Mouse (Mus musculus): ENCODE measurements around the gene Pcdh9.

The Pcdh9 gene

DNA sequence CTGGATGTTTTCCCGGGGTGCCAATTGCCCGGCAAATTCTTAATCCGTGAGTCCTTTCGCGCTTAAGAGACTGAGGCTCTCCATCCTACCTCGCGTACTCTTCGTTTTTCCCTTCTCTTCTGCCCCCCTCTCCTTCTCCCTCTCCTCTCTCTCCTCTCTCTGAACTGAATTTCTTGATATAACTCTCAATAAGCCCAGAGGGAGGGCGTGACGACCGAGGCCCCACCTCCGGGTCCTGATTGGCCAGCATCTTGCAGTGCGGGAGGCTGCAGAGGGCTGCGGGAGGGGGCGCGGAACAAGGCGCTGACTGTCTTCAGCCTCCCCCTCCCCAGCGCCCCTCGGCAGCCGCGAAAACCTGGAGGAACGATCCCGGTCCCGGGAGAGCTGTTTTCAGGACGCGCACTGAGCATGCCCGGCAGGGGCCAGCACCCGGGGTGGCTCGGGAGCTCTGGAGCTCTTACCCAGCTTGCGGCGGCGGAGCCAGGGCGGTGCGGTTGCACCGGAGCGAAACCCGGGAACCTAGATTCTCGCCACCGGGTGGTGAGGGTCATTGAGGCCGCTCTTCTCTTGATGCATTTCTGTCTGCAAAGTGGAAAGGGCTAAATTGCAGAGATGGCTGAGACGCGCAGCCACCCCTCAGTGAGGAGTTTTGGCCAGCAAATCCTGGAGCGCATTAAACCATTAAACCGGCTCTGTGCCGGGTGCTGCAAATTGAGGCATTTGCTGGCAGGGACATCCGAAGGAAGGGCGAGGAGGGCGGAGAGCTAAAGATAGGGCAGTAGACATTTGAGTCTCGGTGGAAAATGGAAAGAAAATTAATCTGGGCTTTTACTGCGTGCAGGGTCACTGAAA lies at the start of gene Pcdh9:
Gene Pcdh9 (minus strand): TSS at position 161 of the 852 bp plus-strand sequence.
- DNase-seq (ENCODE audit: low spot score): no peak

DNA sequence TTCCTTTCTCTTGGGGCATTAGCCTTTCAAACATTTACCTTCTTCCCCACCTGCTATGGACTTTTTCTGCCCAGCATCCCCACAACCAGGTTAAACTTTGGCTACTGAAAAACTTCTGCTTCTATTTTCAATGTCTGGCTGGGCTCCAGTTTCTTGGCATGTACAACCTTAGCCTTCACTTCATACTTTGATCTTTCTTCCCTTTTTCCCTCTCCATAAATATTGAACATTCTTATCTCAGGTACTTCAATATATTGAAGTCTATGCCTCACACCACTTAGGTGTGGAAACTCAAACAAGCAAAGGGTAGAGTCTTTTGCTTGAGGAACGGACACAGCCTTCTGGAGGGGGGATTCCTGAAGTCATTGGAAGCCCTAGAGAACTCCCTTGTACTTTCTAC lies 16.4 kb upstream of the Pcdh9 start:
- no peak for DNase-seq (ENCODE audit: low spot score)

DNA sequence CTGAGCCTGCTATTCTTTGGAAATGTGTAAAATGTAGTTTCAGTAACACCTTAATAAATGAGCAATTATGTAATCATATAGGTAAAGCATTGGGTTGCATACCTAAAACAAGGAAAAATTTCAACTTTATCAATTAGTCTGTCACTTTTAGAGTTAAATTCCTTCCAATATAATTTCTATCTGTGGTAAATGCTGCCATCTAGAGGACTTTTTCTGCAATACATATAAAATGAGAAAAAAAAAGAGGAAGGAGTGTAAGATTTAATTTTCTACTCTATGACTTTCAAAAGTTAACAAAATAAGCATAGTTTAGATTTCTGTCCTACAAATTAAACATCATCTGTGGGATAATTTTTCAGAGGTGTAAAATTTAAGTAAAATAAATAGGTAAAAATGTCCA lies 8.1 kb upstream of the Pcdh9 start:
- no peak for DNase-seq (ENCODE audit: low spot score)

DNA sequence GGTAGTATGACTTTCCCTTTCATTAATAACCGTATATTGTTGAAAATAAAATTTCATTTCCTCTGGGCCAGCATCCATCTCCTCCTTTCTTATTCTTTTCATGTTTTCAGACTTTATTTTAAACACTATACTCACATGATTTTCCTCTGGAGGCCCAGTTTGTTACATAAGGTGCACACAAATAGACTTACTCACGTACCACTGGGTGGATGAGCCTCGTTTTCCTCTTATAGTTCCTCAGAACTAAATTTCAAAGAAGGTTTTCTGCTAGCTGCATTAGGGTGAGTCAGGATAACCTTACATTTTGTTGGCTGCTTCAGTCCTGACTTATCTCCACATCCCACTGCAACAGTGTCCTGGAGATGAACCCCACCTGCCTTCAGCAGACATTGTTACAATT lies 4.7 kb upstream of the Pcdh9 start:
- DNase-seq (ENCODE audit: low spot score): no peak

DNA sequence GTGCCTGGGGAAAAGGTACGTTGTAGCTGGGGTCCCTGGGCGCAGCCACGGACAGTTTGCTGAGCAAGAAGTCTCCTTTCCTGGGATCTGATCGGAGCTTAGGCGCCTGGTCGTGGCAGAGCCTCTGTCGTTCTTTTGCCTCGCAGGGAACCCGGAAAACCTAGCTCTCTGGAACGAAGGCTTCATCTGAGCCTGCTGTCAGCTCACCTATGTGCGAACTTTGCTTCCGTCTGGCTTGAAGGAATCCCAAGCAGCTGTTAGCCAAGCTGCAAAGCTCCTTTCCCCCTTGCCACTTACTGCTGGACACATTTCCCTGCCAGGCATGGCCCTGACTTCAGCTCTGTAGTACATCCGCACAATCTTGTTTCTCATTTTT lies 880 bp upstream of the Pcdh9 start:
- no peak for DNase-seq (ENCODE audit: low spot score)

DNA sequence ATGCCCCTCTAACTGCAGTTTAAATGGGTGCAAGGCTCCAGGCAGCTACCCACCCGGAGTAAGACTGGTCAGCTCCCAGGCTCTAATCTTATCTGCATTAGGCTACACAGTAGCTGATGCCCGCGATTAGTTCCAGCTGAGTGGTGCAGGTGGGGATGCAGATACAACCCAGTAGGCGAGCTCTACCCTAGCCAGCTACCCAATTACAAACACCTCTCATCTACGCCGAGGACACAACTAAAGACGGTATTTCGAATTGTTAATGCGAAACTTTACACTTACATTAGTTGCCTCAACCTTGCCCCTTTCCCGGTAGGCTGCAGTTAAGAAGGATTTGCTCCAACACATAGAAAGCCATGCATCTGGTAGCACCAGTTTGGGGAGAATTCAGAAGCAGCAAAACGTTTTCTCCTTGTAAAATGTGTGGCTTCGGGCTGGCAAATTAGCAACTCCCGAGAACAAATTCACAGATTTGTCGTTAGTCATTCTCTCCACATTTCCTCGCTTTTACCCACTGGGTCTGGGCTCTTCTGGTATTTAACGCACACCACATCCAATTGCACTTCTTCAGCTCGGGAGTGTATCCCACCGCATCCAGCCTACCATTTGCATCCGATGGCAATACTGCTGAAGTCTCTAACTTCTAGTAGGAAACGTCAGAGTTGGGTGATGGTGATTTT lies 500 bp downstream of the Pcdh9 start:
- DNase-seq (ENCODE audit: low spot score): no peak

DNA sequence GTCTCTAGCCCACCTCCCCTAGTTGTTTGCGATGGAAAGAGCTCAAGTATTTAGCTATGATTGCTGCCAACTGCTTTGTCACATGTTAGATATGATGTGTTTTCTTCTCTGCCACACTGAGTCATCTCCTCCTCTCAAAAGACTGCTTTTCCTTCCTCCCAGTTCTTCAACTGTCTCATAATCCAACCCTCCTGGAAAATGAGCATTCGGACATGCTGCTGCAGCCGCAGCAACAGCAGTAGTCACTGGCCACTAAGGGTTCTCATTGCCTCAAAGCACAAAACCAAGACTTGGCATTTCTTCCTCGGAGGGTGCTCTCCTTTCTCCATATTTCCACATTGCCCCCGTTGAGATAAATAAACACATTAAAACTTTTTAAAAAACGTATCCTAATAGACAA lies 1.2 kb downstream of the Pcdh9 start:
- no peak for DNase-seq (ENCODE audit: low spot score)

DNA sequence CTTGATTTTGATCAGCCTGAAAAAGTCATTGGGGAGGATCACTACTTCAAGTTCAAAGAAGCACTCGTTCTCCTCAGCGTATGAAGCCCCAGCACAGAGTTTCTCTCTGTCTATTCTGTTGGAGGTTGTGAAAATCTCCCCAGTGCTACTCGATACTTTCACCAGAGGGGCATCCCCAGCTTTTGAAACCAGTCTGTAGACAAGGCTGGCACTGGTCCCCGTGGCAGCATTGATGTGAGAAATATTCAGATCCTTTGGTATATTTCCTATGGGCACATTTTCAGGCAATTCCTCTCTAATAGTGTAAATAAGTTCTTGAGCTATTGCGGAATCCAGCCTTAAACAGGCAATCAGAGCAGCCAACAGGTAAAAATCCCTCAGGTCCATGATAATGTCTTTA lies 2.1 kb downstream of the Pcdh9 start:
- DNase-seq (ENCODE audit: low spot score): no peak

DNA sequence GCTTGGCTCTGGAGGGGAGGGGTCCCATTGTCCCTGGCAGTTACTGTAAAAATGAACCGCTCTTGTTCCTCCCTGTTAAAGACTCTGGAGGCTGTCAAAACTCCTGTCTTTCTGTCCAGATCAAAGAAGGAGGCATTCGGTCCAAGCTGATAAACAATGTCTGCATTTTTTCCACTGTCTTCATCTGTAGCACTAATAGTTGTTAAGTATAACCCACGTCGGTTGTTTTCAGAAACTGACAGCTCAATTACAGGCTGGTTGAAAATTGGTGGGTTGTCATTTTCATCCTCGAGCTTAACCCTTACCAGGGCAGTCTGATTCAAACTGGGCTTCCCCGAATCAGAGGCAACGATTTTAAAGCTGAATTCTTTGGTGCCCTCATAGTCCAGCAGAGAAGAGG lies 3.4 kb downstream of the Pcdh9 start:
- DNase-seq (ENCODE audit: low spot score): no peak

DNA sequence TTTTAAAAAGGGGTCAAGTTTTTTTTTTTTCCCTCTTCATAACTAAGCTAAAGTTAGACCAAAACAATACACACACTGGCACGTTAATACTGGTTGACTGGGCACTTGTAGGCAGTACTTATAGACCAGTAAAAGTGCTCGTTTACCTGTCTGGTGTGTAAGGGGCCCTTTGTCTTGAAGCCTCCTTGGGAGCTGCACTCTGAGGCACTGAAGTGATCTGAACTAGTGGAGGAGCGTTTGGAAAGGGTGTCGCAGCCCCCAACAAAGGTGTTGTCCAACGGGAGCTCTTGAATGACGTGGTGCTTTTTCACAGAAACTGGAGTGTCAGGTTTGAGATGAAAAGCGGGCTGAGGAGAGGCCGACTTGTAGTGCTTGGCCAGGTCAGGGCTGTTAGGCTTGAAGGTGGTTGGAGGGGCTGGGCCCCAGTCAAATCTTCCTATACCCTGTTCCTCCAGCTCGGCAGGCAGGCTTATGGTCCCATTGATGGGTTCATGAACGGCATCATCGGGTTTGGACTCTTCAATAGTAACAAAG lies 4.9 kb downstream of the Pcdh9 start:
- DNase-seq (ENCODE audit: low spot score): no peak

DNA sequence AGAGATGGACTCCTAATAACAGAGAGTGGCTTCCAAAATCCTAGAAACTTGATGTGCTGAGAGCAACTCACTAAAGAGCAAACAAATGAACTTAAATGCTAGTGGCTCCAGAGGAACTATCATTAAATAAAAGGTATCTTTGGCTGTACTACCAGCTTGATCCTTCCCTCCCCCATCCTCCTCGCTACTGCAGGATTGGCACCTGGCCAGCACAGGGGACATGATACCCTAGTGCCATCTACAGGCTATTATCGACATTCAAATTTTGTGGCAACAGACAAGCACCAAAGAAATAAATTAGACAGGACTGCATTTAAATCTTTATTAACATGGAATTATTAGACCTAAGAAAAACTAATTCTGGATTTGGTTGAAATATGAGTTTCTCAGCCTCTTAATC lies 6.0 kb downstream of the Pcdh9 start:
- DNase-seq (ENCODE audit: low spot score): no peak

DNA sequence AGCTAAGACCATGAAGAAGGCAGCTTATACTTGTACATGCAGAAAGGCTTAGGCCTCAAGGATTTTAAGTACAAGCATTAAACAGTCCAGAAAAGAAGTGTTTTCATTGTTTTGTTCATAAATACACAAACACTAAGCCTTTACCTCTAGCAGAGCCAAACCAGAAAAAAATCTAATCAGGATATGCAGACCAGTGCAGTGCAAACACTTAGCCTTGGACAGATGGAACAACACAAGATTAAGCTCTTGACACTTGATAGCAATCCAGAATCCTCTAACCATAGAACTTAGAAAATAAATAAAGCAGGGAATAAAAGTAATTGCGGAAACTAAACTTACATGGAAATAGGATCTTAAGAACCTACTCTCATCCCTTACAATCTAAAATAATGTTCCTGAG lies 10.4 kb downstream of the Pcdh9 start:
- no peak for DNase-seq (ENCODE audit: low spot score)

DNA sequence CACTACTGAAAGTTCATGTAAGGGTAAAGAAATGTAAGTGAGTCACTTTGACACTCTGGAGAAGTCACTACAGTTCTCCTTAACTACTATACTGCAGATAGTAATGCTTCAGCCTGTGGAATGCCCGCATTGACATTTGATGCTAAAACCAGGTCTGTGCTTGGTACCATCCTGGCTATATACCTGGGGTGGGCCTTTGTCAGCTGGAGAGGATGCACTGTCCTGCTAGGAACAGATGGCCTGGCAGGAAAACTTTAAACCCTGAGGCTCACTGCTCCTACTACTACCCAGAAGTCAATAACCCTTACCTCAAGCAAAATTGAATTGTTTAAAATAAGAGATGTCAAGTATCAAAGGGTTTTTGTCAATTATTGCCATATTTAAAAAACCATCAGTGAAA lies 14.5 kb downstream of the Pcdh9 start:
- DNase-seq (ENCODE audit: low spot score): no peak

DNA sequence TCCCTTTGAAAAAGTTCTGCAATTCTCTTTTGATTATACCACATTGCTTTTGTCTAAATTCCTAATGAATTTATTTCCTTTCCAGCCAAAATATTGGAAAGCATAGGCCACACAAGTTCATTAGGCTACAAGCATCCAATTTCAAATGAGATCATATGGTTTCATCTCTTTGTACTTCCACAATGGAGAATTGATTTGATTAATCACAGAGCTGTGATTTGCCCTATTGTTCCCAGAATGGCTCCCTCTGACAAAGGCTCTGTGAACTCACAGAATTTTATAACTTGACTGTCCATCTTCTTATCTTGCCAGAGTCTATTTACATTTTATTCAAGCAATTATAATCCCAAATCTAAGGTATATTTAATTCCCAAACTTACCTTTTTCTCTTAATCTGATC lies 22.3 kb downstream of the Pcdh9 start:
- no peak for DNase-seq (ENCODE audit: low spot score)

DNA sequence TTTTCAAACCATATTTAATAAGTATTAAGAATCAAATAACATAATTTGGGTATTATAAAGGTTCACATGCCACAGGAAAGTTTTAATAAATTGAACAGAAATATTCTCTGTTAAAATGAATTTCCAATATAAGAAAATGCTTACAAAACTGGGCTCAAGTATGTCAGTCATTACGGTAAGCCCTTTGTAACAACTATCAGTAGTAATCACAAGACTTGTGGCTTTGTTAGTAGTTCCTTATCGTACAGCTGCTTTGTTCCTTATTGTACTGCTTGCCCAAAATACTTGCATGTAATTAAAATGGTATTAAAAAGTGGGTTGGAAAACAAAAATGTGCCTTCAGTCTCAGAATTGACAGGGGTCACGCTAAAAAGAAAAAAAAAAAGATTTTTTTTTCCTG lies 32.4 kb downstream of the Pcdh9 start:
- DNase-seq (ENCODE audit: low spot score): no peak

DNA sequence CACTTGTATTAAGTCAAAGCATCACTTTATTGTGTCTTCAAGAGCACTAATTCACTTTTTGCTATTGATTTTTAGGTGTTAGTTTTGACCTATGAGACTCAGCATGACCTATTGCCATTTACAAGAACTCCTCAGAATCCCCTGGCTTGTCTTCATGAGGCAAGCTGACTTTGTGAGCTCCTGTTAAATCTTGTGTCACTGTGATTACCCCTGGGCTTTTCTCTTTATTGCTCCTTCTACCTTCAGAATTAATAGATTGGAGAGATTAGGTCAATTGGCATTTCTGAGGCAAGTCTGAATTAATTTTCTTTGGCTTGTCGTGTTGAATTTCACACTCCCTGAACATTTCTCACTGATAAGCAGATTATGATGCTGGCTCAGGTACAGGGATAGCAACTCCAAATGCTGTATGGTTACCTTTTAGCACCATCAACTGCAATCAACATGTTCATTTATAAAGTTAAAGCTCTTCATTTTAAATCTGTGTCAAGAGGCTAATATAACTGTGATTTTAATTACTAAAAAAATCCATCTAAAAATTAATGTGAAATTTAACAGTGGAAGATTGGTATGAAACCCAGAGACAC lies 44.3 kb downstream of the Pcdh9 start:
- no peak for DNase-seq (ENCODE audit: low spot score)

DNA sequence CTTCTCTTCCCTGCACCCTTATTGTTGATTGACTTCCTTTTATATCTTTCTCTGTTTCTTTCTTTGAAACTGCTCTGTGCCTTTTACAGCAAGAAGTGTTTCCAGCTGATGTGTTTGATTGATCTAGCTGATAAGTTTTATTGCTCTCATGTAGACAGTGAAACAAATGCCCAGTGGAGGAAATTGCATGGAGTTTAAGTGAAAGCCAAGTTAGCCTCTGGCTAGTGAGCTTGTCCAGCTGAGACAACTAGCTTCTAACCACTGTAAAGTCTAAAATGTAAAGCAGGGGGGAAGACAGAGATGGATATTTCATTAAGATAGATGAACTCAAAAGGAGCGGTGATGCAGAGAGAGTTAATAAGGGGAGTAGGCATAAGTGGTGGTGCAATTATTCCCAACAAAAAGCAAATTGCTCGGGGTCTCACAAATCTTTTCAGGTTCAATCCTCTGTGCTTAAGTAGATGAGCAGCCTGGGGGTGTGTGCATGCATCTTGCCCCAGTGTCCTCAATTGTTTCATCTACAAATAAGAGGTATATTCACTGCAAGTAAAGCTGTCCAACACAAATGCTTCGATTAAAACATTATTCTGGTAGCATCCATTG lies 47.7 kb downstream of the Pcdh9 start:
- DNase-seq (ENCODE audit: low spot score): no peak

DNA sequence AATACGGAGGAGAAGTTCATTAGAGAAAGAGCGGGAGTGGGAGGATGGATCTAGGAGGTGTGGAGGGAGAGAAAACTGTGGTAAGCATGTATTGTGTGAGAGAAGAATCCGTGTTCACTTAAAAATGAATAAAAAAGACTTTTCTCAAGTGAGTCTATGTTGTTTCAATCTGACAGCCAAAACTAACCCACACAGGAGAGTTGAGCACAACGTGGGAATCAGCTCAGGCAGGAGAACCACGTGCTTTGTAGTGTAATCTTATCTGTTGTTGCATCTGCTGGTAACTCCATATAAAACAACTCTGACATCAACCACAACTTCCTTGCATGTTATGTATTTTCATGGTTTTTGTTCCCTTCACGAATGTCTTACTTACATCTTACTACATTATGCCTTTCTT lies 58.0 kb downstream of the Pcdh9 start:
- DNase-seq (ENCODE audit: low spot score): no peak

DNA sequence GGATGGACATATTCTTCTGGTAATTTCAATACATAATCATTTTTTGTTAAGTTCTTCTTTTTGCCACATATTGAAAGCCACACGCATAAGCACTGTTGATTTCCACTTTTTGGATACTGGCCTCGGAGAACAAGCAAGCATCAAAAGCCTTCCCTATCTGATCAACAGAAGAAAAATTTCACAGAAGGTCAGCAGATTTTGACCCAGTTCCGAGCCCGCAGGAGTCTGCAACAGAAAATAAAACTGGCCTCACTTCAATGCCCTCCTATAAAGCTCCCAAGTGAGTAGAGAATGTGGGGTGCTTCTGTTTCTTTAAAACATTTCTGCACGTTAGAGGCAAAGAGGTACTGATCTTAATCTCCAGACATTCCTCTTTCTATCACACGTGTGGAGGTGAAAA lies 63.3 kb downstream of the Pcdh9 start:
- DNase-seq (ENCODE audit: low spot score): no peak

DNA sequence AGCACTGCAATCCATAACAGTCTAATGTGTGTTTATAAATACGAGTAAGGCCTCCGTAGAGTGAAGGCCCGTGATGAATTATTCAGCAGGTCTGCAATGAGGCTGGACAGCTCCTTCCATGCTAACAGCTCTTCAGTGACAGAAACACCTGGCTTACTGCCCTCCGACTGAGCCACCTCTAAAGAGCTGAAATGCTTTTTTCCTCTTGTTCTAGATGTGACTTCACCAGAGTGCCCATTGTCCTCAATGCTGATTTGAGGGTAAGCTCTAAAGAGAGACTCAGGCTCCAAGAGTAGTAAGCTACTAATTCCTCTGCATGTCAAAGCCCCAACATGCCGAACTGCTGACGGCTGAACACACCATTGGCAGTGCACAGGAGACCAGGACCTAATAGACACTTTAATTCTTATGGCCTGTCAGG lies 64.4 kb downstream of the Pcdh9 start:
- DNase-seq (ENCODE audit: low spot score): no peak

DNA sequence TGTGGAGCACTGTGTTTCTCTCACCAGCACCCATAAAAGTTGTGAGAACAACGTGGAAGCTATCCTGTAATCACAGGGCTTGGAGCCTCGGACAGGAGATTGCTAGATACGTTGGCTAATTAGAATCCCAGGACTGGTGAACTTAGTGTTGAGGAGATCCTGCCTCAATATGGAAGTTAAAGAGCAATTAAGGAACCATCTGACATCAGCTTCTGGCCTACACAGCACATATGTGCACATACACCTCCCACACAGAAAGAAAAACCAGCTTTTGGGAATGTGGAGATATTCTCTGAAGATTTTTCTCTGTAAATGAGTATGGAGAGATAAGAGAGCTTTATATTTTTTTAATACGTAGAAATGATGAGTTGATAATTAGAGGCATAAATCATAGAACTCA lies 71.6 kb downstream of the Pcdh9 start:
- no peak for DNase-seq (ENCODE audit: low spot score)

DNA sequence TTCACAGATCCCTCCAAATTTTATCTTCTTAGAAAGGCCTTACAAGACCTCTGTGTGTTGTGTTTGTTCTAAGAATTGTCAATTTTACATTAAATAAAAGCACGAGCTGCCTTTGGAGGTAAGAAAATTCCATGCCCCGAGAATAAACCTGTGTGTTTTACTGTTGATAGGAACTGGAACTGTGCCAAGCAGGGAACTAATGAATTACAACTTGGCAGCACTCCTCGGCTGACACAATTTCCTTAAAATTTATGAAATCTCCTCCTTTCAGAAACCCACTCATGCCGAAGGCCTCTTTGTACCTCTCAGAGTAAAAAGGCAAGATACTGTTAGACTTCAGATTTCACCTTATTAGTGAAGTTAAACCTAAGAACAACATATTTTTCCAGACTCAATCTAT lies 72.9 kb downstream of the Pcdh9 start:
- DNase-seq (ENCODE audit: low spot score): no peak

DNA sequence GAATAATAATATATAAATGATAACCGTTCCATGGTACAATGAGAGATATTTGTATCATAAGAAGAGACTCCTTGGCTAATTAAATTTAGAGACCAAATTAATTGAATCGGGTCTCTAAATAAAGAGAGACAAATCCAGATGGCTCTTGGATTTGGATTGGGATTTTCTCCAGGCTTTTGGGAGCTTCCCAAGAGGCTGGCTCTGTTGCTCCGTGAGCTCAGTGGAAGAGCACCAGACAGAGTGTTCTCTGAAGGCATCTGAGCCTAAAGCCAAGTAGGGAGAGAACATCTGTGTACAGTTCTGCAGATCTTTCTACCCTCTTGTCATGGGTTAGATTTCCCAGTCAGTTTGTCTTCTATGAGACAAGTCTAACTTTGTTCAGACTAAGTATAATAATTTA lies 95.9 kb downstream of the Pcdh9 start:
- DNase-seq (ENCODE audit: low spot score): no peak
